Mouse (Mus musculus) embryonic facial prominence, embryonic 10.5 days (tissue): ENCODE measurements at regions not wholly inside any gene's neighbourhood (a gene's known extent, or its start where the extent isn't known, plus 50 kb on each side); places are given as distances from the start of the nearest gene placed in this dataset.

ENCODE experiments used
- DNase-seq: peaks from one replicate; pipeline ENCODE4 v3.0.0-alpha.2; 2017; ENCODE audit warnings: low spot score
- H3K27ac ChIP-seq: fragments of 300-500 bp; sonication (generic); replicated peaks from 2 replicates; pipeline ENCODE4 v1.5.1; 2016; ENCODE audit warnings: mild to moderate bottlenecking
- H3K27me3 ChIP-seq: fragments of 300-500 bp; sonication (generic); replicated peaks from 2 replicates; pipeline ENCODE4 v1.6.1; 2016; ENCODE audit warnings: low read depth, mild to moderate bottlenecking; ENCODE audit not compliant: poor library complexity, severe bottlenecking
- H3K36me3 ChIP-seq: fragments of 300-500 bp; sonication (generic); replicated peaks from 2 replicates; pipeline ENCODE4 v1.6.1; 2016; ENCODE audit warnings: mild to moderate bottlenecking, moderate library complexity
- H3K4me1 ChIP-seq: fragments of 300-500 bp; sonication (generic); 2 replicates; pipeline ENCODE4 v1.6.1; 2016
- H3K4me3 ChIP-seq: fragments of 300-500 bp; sonication (generic); 2 replicates; pipeline ENCODE4 v1.5.1; 2016; ENCODE audit warnings: mild to moderate bottlenecking, moderate library complexity
- H3K9me3 ChIP-seq: fragments of 300-500 bp; sonication (generic); 2 replicates; pipeline ENCODE4 v1.6.1; 2016; ENCODE audit warnings: mild to moderate bottlenecking
- WGBS: fragments of 180-500 bp; shearing (Covaris S2); methylation state at CpG from one replicate; pipeline ENCODE4 v1.1.7; 2016; 5-methylcytosine and 5-hydroxymethylcytosine counted together

DNA sequence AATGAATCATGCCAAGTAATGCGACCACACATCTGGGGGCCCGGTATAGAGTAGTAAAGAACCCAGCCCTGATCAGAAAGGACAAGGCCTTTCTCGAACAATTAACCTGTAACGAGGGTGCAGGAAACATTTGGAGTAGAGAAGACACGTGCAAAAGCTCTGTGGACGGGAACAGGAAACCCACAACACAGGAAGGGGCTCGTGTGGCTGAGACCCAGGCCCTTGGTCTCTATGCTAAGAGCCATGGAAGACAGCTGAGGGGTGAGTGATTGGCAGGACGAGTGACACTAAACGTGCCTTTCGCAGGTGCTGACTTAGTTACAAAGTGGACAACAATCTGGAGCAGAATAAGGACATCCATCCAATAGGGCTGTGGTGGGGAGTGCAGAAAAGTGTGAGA lies 106.3 kb downstream of the Sp3 start:
- Histone ChIP-seq H3K27me3 (no peaks in the 10 kb centered on the region), H3K27ac (no peak overlapping the region), H3K4me3 (no peak overlapping the region), H3K36me3 (no peaks in the 10 kb centered on the region), H3K4me1 (no peaks in the 10 kb centered on the region), H3K9me3 (no peaks in the 10 kb centered on the region)
- no peak for DNase-seq
- WGBS: 80% methylated on average over 10 of the region's 10 CpGs

- 90% methylated on average over 12 of the region's 12 CpGs for WGBS
- H3K27me3 ChIP-seq: no peaks in the 10 kb centered on the region
These were observed 105.7 kb downstream of the Sp3 start for GRCm38 (mm10) chr2:72874533-72874932.

DNA sequence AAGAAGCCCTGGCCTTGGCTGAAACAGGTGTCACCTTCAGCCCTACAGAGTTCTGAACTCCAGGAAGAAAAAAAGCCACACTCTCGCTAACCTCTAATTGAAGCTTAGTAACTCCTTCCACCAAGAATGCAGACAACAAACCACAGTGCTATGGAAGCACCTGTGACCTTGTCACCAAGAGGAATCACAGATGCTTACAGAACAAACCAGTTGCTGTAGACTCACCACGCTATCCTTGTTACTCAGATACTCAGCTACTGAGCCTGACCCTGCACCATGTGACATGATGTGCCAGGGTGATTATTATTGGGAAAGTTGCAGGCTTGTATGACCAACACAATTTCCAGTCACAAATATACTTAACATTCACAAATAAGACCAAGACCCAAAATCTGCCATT lies 104.6 kb downstream of the Sp3 start:
- no peaks in the 10 kb centered on the region for H3K36me3 ChIP-seq
- no peaks in the 10 kb centered on the region for H3K27me3 ChIP-seq
- no peak for DNase-seq
- no peaks in the 10 kb centered on the region for H3K4me1 ChIP-seq
- no peak overlapping the region for H3K27ac ChIP-seq
- H3K9me3 ChIP-seq: no peaks in the 10 kb centered on the region
- WGBS: 74% methylated on average over 2 of the region's 2 CpGs
- no peak overlapping the region for H3K4me3 ChIP-seq

More at GRCm38 (mm10) chr2:72874533-72874932, 105.7 kb downstream of the Sp3 start:
- Histone ChIP-seq H3K27ac (no peak overlapping the region), H3K4me1 (no peaks in the 10 kb centered on the region), H3K9me3 (no peaks in the 10 kb centered on the region), H3K36me3 (no peaks in the 10 kb centered on the region), H3K4me3 (no peak overlapping the region)
- no peak for DNase-seq

- WGBS: 95% methylated on average over 2 of the region's 2 CpGs
These were observed 100.2 kb downstream of the Sp3 start for GRCm38 (mm10) chr2:72880016-72880415.

DNA sequence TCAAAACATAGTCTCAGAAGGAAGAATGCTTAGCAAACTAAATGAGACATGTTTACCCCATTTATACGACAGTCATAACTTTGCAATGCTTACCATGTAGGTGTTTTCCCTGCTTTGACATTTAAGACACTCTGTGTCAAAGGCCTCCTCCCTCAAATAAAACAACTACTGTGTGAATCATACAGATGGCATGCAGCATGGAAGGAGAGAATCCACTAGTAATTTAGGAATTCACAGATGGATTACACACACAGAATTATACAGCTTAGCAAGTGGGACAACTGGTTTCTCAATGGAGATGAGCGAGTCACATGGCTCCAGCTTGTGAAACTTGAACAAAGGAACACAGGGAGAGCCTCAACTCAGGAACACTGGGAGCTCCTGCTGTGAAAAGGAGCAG lies 98.7 kb downstream of the Sp3 start:
- H3K9me3 ChIP-seq: no peaks in the 10 kb centered on the region
- no peak overlapping the region for H3K27ac ChIP-seq
- WGBS: 81% methylated on average over 2 of the region's 2 CpGs
- DNase-seq: no peak
- no peaks in the 10 kb centered on the region for H3K4me1 ChIP-seq
- no peaks in the 10 kb centered on the region for H3K27me3 ChIP-seq
- H3K36me3 ChIP-seq: no peaks in the 10 kb centered on the region
- H3K4me3 ChIP-seq: no peak overlapping the region

More at GRCm38 (mm10) chr2:72880016-72880415, 100.2 kb downstream of the Sp3 start:
- Histone ChIP-seq H3K9me3 (no peaks in the 10 kb centered on the region), H3K36me3 (no peaks in the 10 kb centered on the region), H3K27me3 (no peaks in the 10 kb centered on the region), H3K4me1 (no peaks in the 10 kb centered on the region), H3K27ac (no peak overlapping the region), H3K4me3 (no peak overlapping the region)
- DNase-seq: no peak

- Histone ChIP-seq H3K4me1 (peaks cover 10% of the 10 kb centered on the region; the same call in 1 of the 2 replicates), H3K27ac (no peak overlapping the region), H3K27me3 (no peaks in the 10 kb centered on the region), H3K4me3 (no peak overlapping the region), H3K36me3 (no peaks in the 10 kb centered on the region), H3K9me3 (no peaks in the 10 kb centered on the region)
- no peak for DNase-seq
- 89% methylated on average over 2 of the region's 2 CpGs for WGBS
These were observed 94.0 kb downstream of the Sp3 start for GRCm38 (mm10) chr2:72886250-72886649.
